Mouse (Mus musculus) thymus, postnatal 36 days (tissue): Measurements from ENCODE around the gene Tbck.

Experiments used
- DNase-seq, 2 experiments: peaks; one replicate each; pipeline ENCODE4 v3.0.0; 2022; ENCODE audit warnings: mixed read lengths in 2 of 2

Gene Tbck

DNA sequence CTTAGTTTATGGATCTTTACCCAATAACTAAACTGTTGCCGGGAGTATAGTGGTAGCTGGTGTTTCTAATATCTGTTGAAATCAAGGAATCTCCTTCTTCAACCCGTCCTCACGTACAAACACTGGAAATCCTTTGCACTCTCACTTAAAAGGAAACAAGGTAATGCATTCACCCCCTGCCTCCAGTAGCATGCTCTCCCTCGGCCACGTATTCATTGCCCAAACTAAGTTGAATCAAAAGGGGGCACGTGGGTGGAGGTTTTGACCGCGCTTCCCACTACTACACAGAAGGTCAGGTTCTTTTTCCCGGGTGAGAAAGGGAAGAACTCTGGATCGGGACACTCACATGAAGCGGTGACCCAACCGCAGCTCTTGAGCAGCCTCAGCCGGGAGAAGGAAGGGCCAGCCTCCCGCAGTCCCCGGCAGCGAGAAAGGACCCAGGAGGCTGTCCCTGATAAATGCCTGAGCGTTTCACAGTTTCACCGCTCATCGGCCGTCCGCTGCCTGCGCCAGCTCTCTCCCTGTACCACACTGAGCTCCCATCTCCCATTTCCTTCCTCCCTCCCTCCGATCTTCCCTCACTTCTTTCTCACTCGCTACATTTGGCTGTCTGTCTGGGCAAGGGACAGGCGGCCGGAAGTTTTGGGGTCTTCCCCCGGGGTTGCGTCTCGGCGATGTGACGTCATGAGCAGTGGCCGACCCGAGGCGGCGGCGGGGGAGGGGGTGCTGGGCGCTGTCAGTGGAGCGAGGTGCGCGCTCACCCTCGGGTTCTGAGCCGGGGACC is at the start of gene Tbck:
Gene Tbck (plus strand): TSS at position 698 of the 784 bp plus-strand sequence.
- peak; percentile 92 to 93 for DNase-seq

DNA sequence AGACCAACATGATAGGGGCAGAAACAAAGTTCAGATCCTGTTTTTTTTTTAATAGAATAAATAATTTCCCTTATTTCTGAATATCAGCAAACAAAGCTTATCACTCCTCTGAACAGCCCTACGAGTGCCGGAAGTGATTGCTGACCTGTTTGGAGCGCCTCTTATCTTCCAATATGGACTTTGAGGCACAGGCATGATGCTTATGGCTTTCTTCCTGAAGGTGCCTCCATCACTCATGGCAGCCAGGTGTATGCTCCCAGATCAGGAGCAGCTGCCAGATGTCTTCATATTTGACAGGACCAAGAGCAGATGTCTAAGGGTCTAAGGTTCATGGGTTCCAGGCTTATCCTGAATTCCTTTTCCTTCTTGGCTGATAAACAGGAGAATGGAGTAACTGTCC is 46.9 kb upstream of the Tbck start:
- no peak for DNase-seq

DNA sequence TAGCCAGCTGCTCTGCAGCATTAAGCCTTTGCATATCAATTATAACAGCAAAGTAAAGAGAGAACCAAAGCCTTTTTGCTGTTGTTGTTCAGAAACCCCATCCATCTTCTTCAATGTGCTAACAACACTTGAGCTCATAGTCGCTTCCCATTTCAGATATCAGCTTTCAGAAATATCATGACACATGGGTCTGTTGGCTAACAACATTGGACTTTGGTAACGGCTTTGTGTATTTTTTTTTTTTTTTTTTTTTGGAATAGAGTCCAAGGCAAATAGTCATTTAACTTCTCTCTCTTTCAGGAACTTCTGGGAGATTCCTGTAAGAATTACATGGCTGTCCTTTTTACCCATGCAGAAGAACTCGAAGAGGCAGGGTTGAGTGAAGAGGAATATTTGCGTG is 39.9 kb upstream of the Tbck start:
- no peak for DNase-seq

DNA sequence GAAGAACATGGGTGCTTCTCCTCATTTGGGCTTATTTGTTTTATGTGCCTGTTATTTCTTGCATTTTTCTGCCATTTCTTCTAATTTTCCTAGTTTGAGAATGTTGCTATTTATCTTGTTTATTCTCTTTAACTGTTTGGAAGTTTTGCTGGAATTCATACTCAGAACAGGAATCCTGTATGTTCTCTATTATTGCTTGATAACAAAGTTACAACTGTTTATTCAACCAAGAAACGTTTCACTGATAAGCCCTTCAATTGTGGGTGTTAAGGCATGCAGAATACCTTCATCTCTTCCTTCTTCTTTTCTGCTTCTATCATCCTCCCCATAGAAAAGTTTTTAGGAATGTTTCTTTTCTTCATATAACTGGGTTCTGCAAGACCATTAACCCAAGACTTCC is 37.1 kb upstream of the Tbck start:
- no peak for DNase-seq

DNA sequence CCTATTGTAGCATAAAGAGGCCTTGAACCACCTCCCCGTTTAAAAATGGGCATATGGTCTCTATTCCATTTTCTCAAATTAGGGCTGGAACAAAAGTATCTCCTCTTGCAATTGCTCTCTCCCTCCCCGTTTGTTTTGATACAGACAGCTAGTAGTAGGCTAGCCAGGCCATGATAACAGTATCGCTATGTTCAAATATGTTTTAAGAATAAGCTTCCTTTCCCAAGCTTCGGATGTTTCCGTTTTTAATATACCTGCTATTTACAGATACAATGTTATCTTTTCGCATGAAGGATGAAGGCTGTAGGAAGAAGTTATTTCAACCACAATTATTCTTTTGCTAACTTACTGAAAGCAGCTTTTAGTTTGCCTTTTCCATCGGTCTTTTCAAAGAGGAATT is 34.6 kb upstream of the Tbck start:
- DNase-seq, result no peak

DNA sequence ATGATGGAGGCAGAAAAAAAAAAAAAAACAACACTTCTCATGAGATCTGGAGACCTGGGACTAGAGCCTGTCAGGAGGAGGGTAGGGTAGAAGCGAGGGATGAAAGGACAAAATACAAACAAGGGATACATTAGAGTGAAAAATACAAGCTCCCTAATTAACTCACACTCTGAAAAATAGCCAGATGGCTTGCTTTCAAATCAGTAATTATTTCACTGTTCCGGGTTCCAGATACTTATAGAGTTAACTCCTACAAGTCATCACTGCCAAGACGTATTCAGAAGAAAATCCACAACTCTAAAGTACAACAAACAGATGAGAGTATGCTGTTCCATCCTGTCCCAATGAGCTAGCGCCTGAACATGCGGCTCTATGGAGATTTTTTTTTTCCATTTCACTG is 33.8 kb upstream of the Tbck start:
- DNase-seq, result no peak

DNA sequence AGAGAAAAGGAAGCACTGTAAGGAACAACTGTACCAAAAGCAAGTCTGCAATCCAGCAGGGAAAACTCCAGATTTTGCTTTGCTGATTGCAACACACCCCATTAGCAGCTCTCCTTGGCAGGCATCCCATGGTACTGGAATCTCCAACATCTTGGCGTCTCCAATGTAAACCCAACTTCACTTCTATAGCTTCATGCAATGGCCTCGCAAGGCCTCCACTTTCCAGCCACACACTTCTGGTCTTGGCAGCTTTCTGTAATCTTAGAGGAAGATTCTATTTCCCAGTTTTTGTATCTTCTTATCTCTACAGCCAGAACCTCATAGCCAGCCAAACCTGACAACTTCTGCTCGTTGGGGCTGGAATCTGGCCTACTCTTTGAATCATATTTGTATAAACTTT is 32.2 kb upstream of the Tbck start:
- DNase-seq, result no peak

DNA sequence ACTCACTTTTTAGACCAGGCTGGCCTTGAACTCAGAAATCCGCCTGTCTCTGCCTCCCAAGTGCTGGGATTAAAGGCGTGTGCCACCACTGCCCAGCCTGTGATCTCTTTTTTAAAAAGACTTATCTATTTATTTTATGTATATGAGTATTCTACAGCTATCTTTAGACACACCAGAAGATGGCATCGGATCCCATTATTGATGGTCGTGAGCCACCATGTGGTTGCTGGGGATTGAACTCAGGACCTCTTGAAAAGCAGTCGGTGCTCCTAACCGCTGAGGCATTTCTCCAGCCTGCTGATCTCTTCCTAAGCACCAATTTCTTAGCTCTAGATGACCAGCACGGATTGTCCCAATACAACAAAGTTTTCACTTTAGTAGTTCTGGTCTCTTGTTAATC is 30.0 kb upstream of the Tbck start:
- no peak for DNase-seq

DNA sequence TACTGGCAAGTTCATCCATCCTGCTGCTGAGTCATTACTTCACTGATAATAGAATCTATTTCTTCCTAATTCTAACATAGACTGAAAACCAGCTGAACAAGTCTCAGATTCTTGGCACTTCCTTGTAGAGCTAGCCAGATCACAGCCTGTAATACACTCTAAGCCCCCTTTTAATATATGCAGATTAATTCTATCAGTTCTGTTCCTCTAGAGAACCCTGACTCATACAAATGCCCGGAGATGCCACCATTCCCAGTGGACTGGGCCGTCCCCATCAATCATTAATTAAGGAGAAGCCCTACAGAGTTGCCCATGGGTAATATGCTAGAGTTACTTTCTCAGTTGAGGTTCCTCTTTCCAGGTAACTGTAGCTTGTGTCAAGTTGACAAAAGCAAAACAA is 28.0 kb upstream of the Tbck start:
- no peak for DNase-seq

DNA sequence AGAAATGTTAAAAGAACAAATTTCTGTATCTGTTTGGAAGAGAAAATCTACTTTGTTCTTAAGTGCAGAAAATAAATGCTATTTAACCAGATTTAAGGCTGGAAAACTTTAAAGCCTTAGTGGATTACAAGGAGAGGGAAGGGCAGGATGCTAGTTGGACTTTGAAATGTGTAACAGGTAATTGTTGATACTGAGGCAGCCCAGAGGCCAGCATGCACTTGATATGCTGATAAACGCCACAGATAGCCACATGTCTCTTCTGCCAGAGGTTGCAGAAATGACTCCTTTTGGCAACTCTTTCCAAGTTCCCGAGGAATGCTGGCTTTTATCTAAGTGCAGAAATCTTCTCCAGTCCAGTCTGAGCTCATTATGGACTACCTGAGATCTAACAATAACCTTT is 6.5 kb upstream of the Tbck start:
- DNase-seq, result no peak

DNA sequence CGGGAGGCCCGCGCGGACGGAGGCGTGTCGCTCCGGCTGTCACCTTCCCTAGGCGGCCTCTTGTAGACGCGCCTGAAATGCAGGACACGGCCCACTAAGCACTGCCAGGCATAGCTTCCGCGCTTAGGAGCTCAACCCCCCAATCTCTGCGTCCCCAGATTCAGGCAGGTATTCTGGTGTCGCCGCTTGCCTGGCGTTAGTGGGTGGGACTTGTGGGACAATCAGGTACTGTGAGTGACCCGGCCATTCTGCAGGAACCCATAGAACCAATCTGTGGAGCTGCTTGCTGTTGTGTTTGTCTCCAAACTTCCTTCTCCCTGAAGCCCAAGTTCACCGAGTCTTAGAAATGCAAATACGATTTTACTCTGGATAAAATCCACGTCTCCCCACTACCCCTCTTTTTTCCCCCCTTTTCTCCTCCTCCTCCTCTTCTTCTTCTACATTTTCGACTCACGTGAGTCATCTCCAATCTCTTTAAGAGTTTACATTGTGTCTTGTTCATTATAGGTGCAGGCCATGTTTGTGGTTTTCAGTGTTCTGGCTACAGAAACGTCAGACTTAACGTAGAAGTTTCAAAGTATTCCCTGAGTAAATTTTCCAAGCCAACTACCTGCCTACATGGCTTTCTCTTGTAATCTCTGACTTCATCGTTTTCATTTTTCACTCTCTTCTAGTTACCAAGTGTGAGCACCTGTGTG is 436 bp downstream of the Tbck start, which contains the start of gene Aimp1:
Gene Aimp1 (minus strand): TSS at position 140 of the 698 bp plus-strand sequence.
- DNase-seq, result no peak

DNA sequence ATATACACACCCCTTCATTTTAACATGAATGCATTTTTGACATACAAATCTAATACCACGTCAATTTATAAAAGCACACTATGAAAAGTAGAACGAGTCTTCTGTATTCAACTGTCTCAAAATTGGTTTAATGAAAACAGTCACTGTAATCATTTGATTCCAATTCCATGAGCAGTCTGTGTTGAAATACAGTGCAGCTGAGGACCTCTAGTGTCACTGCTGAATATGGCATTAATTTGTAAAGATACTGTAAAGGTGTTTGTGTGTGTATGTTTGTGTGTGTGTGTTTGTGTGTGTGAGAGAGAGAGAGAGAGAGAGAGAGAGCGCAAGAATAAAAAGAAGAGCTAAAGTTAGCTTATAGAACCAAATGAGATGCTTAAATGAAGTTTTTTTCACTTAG is 17.4 kb downstream of the Tbck start:
- no peak for DNase-seq

DNA sequence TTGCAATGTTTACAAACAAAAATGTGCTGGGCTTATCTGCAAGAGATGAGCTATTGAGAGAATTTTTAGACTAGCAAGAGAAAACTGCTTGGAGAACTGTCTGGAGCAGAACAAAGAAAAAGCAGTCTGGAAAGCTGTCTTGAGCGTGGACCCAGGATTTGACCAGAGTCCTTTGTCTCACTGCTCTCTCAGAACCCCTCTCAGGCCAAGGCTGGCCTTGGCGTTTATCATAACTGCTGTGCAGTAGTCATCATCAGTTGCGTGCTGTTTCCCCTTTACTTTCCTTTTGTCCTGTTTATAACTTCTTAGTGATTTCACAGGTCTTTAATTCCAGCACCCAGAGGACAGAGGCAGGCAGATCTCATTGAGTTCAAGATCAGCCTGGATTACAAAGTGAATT is 20.3 kb downstream of the Tbck start:
- DNase-seq, result no peak

DNA sequence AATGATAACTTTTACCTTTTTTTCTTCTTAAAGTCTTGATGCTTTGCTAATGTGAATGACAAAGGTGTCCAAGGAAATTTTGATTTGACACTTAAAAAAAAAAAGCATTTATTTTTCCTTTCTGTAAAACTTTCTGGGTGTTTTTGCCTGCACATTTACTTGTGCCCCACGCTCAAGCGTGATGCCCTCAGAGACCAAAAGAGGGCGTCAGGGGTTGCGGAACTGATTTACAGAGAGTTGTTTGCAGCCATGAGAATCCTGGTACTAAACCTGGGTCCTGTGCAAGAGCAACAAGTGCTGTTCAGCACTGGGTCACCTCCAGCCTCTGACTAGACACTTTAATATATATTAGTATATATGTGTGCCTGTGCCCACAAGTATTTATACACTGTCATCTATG is 23.0 kb downstream of the Tbck start:
- DNase-seq, result no peak

DNA sequence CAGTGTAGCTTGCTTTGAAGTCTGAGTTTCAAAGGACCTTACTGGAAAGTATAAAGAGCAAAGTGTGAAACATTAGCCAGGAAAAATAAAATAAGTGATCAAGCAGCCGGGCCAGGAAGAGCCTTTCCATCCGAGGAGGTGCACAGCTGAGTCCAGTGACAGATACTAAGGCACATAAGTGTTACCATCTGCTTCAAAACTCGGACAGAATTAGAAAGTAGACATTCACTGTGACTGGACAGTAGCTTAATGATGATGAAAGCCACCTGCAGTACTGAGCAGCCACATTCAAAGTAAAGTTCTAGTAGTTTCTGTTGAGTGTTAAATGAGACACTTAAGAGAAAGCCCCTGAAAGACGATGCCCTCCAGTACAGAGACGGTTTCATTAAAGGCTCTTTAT is 30.0 kb downstream of the Tbck start:
- DNase-seq, result no peak

DNA sequence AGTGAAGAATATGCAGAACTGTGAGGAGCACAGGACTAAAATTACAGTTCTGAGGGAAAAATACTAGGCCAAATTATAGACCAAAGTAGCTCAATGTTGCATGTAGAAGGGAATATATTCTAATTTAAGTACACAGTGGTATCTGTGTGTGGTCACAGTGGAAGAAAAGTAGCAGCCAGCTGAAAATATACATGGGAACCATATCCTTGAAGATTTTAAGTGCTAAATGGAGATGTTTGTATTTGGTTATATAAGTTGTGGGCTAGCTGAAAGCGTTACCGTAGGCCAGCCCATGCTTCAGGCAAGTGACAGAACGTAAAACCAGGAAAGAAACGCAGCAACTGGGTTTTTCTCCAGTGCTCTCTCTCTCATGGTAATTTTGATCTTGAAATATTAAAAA is 33.4 kb downstream of the Tbck start:
- DNase-seq, result no peak

DNA sequence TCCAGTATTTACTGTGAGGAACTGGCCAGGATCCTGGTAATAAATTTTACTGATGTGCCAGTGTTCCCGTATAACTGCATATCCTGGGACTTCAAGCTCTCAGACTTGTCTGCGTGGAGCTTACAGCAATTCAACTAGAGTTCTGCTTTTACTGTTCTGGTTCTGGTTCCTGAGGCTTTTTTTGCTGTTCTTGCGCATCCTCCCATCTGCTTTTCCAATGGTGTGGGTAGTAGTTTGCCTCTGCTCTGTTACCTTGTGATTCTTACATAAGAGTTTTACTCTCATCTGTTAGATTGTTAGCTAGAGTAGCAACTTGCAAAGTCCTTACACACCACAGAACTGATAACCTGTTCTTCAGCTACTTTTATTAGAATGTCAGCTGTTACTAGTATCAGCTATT is 40.4 kb downstream of the Tbck start:
- DNase-seq, result no peak

DNA sequence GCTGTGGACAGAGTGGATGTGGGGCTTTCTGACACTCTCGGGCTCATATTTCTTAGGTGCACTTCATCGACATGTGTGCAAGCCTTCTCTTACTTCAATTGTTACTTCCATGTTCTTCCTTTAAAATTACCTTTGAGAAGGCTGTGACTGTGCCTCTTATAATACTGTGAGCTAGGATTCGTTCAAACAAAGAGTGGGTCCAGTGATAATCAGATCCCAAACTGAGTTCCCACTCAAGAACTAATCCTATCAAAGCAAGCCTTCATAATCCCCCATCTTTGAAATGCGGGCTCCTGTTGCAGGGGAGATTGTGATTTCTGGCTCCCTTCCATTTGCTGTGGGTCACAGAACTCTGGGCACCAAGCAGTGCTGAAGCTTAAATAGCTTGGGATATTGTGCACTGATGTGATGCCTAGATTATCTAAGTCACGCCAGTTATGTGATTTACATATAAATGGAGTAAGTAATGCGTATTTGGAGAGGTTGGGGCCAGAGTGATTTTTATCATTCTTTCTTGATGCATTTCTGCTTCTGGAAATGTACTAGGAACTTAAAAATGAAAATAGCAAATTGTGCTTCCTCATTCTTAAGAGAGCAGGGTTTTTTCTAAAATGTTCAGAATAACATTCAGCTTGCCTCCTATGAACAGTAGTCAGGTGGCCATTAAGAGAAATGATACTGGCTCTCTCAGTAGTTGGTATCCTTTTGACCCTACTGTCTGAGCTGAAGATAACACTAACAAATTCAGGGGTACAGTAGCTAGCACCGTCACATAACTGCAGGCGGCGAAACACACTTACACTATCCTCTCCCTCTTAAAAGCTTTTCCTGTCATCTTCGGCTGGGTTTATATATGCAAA is 60.6 kb downstream of the Tbck start:
- no peak for DNase-seq

DNA sequence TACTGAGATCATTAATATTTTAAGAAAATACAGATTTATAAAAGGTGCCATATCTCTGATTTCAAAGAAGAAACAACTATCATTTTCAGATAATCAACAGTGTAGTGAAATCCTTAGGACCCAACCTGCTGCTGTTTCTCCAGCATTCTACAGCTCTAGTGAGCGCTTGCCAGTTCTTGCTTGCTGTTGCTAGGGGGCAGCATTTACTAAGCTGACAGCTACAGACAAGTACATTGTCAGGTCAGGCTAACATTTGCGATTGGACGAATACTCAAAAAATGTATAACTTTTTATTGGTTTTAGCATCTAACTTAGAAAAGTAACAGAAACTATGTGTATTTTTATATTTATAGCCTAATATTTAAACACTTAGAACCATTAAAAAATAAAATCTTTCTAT is 63.1 kb downstream of the Tbck start:
- peak; percentile 8 to 12 for DNase-seq

DNA sequence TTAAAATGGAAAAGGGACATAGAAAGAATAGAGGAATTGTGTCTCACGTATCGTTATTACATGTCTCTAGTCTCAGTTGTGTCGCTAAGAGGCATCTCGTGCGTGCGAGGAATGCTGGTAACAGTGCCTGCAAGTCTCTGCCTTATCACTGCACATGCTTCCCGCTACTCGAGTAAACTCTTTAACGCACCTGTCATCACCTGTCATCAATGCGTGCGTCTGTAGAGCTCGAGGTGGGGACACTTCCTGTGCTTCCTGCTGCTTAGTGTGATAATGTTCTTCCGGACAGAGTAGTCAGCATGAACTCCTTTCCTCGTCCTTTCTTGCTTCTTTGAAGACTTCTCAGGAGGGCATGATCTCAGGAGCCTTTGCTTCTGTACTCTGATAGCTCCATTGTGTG is 63.8 kb downstream of the Tbck start:
- no peak for DNase-seq

DNA sequence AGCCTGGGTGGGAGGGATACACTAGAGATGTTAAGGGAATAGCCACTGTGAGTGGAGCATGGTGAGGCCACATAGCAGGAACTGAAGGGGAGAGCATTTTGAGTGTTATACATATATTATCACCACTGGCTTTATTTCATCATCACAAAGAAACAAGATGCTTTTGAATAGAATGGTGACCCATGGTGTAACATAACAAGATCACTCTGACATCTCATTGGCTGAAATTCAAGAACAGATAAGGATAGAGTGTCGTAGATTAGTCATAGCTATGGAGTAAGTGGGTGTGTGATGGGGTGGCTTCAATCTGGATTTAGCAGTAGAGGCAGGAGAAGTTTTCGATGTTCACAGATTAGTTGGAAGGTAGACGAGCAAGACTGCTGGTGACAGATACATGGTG is 64.8 kb downstream of the Tbck start:
- DNase-seq, result no peak

DNA sequence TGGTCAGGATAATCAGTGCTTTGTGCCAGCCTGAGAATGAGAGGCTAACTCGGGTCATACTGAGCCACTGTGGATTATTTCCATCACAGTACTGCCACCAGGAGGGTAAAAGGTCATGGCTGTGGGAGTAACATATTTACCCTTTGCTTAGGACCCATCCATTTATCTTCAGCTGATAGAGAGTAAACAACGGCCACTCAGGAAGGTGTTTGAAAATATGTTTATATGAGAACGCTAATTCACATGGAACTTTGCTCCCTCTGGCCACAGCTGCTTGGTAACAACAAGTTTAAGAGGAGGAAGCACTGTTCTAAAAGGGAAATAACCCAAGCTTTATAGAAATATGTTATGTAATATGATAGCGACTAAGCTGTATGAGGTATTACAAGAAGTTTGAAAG is 68.8 kb downstream of the Tbck start:
- no peak for DNase-seq

DNA sequence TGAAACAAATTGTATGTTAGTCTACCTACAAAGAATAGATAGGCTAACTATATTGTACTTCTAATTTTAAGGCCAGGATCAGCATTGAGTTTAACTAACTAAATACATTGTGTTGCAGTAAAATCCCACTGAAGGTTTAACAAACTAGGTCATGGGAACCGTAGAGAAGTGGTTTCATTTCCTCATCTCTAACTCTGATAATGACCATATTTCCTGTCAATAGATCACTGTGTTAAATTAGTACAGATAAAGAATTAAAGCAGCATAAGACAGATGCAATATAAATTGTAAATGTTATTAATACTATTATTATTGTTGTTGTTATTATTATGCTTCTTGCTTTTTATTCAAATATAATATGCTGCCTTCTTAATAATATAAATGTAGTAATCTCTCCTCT is 72.3 kb downstream of the Tbck start:
- no peak for DNase-seq
